Mouse (Mus musculus) liver, postnatal 0 days (tissue): Measurements from ENCODE around the gene Parp6. TPM values are rescaled to one million over a fixed set of nuclear protein-coding genes. Genes with fewer than 3 reads are reported as not detected.

Experiments
- ATAC-seq: fragments of 200-750 bp; cut with Nextera tagmentation; 2 replicates; pipeline ENCODE4 v1.8.0; 2017; ENCODE audit warnings: mild to moderate bottlenecking, moderate library complexity
- DNase-seq: peaks from one replicate; pipeline ENCODE4 v3.0.0-alpha.2; 2016
- H3K27ac ChIP-seq: fragments of 300-500 bp; sonication (generic); 2 replicates; pipeline ENCODE4 v1.5.1; 2014; ENCODE audit warnings: antibody characterized with exemption, moderate library complexity, mild to moderate bottlenecking, low read depth
- H3K27me3 ChIP-seq: fragments of 300-500 bp; sonication (generic); 2 replicates; pipeline ENCODE4 v1.6.1; 2014; ENCODE audit warnings: low read length, control low read depth, mixed read lengths; ENCODE audit not compliant: insufficient read depth
- H3K36me3 ChIP-seq: fragments of 300-500 bp; sonication (generic); replicated peaks from 2 replicates; pipeline ENCODE4 v1.6.1; 2014; ENCODE audit warnings: mild to moderate bottlenecking, control low read depth, low read length, moderate library complexity, mixed read lengths; ENCODE audit not compliant: insufficient read depth
- H3K4me1 ChIP-seq: fragments of 300-500 bp; sonication (generic); 2 replicates; pipeline ENCODE4 v1.6.1; 2014; ENCODE audit warnings: antibody characterized with exemption, mild to moderate bottlenecking, control low read depth; ENCODE audit not compliant: insufficient read depth
- H3K4me2 ChIP-seq: fragments of 300-500 bp; sonication (generic); 2 replicates; pipeline ENCODE4 v1.6.1; 2014; ENCODE audit warnings: low read depth, mild to moderate bottlenecking, low read length, moderate library complexity, mixed read lengths
- H3K4me3 ChIP-seq: fragments of 300-500 bp; sonication (generic); 2 replicates; pipeline ENCODE4 v1.5.1; 2014; ENCODE audit warnings: low read depth, low read length
- H3K9ac ChIP-seq: fragments of 300-500 bp; sonication (generic); replicated peaks from 2 replicates; pipeline ENCODE4 v1.6.1; 2014; ENCODE audit warnings: mild to moderate bottlenecking, moderate library complexity
- H3K9me3 ChIP-seq: fragments of 300-500 bp; sonication (generic); 2 replicates; pipeline ENCODE4 v1.6.1; 2016; ENCODE audit warnings: mild to moderate bottlenecking, control low read depth, low read length, mixed read lengths
- CTCF ChIP-seq: sonication (generic); IDR thresholded peaks from 2 replicates; pipeline ENCODE4 v1.5.1; 2016; ENCODE audit warnings: antibody characterized with exemption, low read depth
- EP300 ChIP-seq: IDR thresholded peaks from 2 replicates; pipeline ENCODE4 v1.6.1; 2016; ENCODE audit warnings: antibody characterized with exemption, low read depth, mild to moderate bottlenecking
- WGBS: fragments of 180-500 bp; shearing (Covaris S2); extraction: QIAGEN DNeasy Blood & Tissue Kit; methylation state at CpG from one replicate; pipeline ENCODE4 v1.1.7; 2014; ENCODE audit not compliant: insufficient replicate concordance; 5-methylcytosine and 5-hydroxymethylcytosine counted together
- polyA plus RNA-seq: library from polyadenylated mRNA; unstranded; fragments of >200 nt; fragmentation: Nextera tagmentation; extraction: Ambion mirVana; gene quantifications from 2 replicates; pipeline ENCODE4 v1.2.1, GENCODE M21; 2015

The Parp6 gene
- polyA plus RNA-seq, 1 experiment from 2014 or later = 3.0 TPM

DNA sequence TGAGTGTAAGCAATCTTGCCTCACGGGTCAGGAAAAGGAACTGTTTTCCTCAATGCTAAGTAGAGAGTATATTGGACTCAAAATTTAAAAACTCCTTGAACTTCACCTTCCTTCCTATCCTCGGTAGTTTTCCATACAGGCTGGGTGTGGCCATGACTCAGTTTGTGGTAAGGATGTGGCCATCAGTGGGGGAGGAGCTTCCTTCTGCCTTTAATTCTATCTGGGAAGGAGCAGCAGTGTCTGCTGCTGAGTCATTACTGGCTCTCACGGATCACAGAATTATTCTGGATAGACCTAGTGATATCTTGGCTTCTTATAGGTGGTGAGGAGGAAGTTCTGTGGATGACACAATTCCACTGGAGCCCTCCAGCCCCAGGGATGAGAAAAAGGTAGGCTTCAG is 36.3 kb downstream of the Parp6 start:
- WGBS = 14% methylated on average over 3 of the region's 3 CpGs
- 0 out of 2 replicates have a peak, but pooled peaks have one; percentile 15 for TF ChIP-seq EP300
- no peak for TF ChIP-seq CTCF
- ATAC-seq = peak; percentile 14; the same call in 1 of the 2 replicates
- Histone ChIP-seq H3K4me3 (no peak overlapping the region), H3K36me3 (peaks cover 9% of the 10 kb centered on the region; the same call in 1 of the 2 replicates), H3K4me1 (peaks cover 10% of the 10 kb centered on the region), H3K27ac (0 out of 2 replicates have a peak overlapping the region, but pooled peaks have one; percentile 8), H3K27me3 (peaks cover 63% of the 10 kb centered on the region), H3K9me3 (no peaks in the 10 kb centered on the region), H3K9ac (no peak overlapping the region), H3K4me2 (0 out of 2 replicates have a peak overlapping the region, but pooled peaks have one; percentile 7)
- DNase-seq = peak; percentile 44

DNA sequence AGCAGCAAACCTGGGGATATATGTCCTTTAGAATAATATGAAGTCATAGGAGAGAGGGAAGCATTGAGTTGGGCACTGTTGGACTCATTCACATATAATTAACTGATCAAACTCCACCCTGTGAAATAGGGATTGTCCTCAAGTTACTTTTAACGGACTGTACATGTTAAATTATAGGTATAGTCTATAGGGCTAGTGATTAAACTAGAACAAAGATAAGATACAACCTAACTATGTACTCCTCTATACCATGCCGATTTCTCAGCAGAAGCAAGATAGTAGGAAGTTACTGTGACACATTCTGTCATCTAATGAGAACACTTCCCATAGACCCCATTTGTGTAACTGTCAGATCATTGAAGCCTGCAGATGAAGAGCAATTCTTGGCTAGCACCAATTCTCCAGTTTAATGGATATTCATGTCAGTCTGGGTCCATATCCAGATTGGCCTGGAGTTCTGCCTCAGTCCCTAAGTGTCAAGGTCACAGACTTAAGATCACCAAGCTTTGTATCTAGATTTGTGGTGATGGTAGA is 37.4 kb downstream of the Parp6 start:
- H3K4me3 ChIP-seq = no peak overlapping the region
- H3K9me3 ChIP-seq = no peaks in the 10 kb centered on the region
- no peak for DNase-seq
- ATAC-seq = no peak
- 0 out of 2 replicates have a peak overlapping the region, but pooled peaks have one; percentile 68 for H3K4me2 ChIP-seq
- peaks cover 65% of the 10 kb centered on the region for H3K27me3 ChIP-seq
- H3K4me1 ChIP-seq = peaks cover 10% of the 10 kb centered on the region
- H3K27ac ChIP-seq = no peak overlapping the region
- WGBS = 58% methylated on average over 2 of the region's 2 CpGs
- no peak overlapping the region for H3K9ac ChIP-seq
- TF ChIP-seq EP300 = no peak
- TF ChIP-seq CTCF = no peak
- peaks cover 3% of the 10 kb centered on the region; the same call in 1 of the 2 replicates for H3K36me3 ChIP-seq

DNA sequence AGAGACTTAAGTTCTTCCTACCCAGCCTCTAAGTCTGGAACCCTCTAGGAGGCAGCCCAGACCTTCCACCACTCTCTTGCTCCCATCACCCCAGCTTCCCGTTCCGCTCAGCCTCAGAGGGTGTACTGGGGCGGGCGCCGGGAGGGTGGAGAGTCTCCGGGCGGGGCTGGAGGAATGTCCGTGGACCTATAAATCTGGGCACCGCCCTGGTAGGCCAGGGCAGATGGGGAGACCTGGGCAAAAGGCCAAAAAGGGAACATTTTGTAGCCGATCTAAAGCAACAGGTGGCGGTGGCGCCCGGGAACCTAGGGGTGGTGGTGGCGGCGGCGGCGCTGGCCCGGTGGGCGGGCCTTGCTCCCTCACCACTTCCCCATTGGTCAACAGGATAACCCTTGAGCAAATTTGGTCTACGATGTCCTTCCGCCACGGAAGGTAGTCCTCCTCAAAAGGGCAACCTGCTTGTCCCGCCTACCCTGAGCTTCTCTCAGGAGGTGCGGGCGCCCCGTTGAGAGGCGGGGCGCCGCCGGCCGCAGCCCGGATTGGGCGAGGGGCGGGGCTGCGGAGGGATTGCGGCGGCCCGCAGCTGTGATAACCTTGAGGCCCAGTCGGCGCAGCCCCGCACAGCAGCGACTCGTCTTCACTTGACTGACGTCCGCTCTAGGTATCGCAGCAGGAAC is 39.0 kb downstream of the Parp6 start, which contains the start of gene Pkm:
Pkm (plus strand) TSS at position 411 of the 677 bp plus-strand sequence.
- peak within 1 kb of the TSS; percentile 39 for H3K9ac ChIP-seq
- H3K9me3 ChIP-seq = no peaks in the 10 kb centered on the region
- under 1% methylated on average over 44 of the region's 46 CpGs for WGBS
- peaks cover 65% of the 10 kb centered on the region for H3K27me3 ChIP-seq
- H3K36me3 ChIP-seq = no peaks in the 10 kb centered on the region; the same call in 1 of the 2 replicates
- ATAC-seq = peak; percentile 80
- H3K4me1 ChIP-seq = peaks cover 13% of the 10 kb centered on the region
- H3K4me3 ChIP-seq = peak within 1 kb of the TSS; percentile 59
- H3K4me2 ChIP-seq = peak within 1 kb of the TSS; percentile 68
- H3K27ac ChIP-seq = peak within 1 kb of the TSS; percentile 90
- TF ChIP-seq CTCF (peak; percentile 31; the same call in 1 of the 2 replicates), EP300 (peak; percentile 35; the same call in 1 of the 2 replicates)
- DNase-seq = peak; percentile 89

DNA sequence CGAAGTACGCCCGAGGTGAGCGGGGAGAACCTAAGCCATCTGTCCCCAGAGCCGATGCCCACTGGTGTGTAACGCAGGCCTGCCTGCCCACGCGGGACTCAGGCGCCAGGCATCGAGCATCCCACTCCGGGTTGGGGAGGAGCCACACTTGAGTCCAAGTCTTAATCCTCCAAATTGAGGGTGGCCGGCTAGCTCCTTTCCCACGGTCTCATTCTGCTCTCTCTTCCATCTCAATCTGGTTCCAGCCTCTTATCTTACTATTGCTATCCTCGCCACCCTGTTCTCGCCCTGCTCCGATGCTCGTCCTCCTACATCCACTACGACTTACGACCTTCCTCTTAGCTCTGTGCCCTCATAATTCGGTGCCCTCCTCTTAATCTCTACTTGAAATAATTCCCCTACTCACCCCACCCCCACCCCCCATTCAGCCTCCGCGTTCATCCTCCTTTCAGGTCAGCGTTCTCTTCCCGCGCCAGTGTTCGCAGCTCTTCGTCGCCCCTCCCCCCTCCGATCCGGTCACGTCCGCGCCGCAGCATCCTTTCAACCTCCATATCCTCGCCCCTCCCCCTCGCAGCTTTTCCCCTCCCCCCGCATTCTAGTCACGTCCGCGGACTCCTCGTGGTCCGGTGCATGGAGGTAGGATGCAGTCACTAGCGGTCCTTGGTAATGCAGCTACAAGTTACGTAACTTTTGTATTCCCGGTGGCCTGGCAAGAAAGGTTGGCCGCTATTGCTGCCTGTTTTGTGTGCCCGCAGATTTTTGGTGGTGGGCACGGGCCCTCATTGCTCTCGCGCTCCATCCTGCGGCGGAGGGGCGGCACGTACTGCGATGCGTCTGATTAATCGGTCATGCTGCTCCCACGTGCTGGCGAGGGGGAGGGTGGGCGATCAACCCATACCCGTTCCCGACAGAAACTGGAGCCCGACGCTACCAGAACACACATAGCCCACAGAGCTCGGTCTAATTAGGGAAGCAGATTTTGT is 39.8 kb downstream of the Parp6 start:
- Histone ChIP-seq H3K4me1 (peaks cover 16% of the 10 kb centered on the region), H3K27ac (peak overlapping the region; percentile 90), H3K9me3 (no peaks in the 10 kb centered on the region), H3K9ac (peak overlapping the region; percentile 39), H3K36me3 (0 out of 2 replicates have a peak, but pooled peaks cover 2% of the 10 kb centered on the region), H3K27me3 (peaks cover 68% of the 10 kb centered on the region), H3K4me2 (peak overlapping the region; percentile 68), H3K4me3 (peak overlapping the region; percentile 59)
- ATAC-seq = peak; percentile 12
- under 1% methylated on average over 63 of the region's 65 CpGs for WGBS
- peak; percentile 81 for DNase-seq
- peak; percentile 44 for TF ChIP-seq CTCF
- TF ChIP-seq EP300 = no peak

DNA sequence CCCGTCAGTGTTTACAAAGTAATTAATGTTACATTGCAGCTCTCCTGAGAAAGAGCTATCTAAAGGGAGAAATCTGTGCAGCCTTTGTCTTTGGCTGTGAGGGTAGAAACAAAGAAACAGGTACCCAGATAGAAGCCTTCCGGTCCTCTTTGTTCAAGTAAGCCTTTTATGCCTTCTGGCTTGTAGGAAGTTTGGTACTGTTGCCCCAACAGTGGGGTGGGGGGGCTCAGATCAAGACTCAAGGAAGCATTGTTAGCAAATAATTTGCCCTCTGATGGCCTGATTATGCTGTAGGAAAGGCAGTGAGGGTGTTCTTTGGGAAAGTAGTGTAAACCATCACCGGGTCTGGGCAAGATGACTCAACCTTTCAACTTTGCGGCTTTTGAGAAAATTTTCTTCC is 41.1 kb downstream of the Parp6 start:
- peaks cover 16% of the 10 kb centered on the region for H3K4me1 ChIP-seq
- peaks cover 4% of the 10 kb centered on the region for H3K36me3 ChIP-seq
- no peaks in the 10 kb centered on the region for H3K9me3 ChIP-seq
- H3K27me3 ChIP-seq = peaks cover 77% of the 10 kb centered on the region
- peak overlapping the region; percentile 68 for H3K4me2 ChIP-seq
- no peak overlapping the region for H3K9ac ChIP-seq
- DNase-seq (no peak), ATAC-seq (no peak)
- H3K4me3 ChIP-seq = peak overlapping the region; percentile 59
- WGBS = 21% methylated on average over 4 of the region's 4 CpGs
- no peak overlapping the region; the same call in 1 of the 2 replicates for H3K27ac ChIP-seq
- TF ChIP-seq CTCF (no peak), EP300 (no peak)
